Mouse (Mus musculus) c-Kit-negative CD71-positive TER-119-positive erythroid progenitor cells, embryonic 14.5 days (primary cell): ENCODE results near the gene Lrrc41.

Experiments used
- DNase-seq: peaks from one replicate; pipeline ENCODE4 v3.0.0-alpha.2; 2013; ENCODE audit warnings: low read depth, low spot score

The Lrrc41 gene

DNA sequence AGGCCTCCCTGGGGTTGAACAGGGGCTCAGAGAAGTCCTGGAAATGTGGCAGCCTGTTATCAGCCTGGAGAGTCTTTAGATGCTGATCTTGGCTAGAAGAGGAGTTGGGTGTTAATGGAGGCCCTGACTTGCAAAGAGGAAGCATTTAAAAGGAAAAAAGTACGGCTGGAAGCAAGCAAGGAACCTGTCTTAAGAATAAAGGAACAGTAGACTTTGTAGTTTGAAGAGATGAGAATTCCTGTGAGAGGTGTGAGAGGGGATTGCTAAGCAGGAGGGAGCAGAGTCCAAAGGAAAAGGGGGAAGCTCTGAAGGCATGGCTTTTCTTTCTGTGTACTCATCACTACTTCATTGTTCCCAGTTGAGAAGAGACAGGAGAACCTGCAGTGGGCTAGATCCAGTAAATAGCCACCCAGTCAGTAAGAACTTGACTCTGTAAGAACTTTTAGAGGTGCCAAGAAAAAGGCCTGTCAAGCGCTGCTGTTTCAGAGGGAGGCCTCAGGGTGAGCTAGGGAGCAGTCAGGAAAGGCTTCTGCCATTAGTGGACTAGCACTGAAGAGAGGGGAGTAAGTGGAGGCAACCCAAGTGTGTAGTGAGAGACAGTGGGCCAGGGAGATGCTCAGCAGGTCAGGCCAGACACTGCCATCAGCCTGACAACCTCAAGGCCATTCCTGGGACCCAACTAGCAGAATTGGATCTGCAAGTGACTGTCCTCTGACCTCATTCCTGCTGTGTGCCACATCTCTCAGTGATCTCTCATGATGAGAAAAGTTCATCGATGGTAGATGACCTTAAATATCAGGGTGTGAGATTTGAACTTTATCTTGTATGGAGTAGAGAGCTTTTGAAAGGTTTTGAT, 2.4 kb downstream of the Lrrc41 start:
- no peak for DNase-seq

DNA sequence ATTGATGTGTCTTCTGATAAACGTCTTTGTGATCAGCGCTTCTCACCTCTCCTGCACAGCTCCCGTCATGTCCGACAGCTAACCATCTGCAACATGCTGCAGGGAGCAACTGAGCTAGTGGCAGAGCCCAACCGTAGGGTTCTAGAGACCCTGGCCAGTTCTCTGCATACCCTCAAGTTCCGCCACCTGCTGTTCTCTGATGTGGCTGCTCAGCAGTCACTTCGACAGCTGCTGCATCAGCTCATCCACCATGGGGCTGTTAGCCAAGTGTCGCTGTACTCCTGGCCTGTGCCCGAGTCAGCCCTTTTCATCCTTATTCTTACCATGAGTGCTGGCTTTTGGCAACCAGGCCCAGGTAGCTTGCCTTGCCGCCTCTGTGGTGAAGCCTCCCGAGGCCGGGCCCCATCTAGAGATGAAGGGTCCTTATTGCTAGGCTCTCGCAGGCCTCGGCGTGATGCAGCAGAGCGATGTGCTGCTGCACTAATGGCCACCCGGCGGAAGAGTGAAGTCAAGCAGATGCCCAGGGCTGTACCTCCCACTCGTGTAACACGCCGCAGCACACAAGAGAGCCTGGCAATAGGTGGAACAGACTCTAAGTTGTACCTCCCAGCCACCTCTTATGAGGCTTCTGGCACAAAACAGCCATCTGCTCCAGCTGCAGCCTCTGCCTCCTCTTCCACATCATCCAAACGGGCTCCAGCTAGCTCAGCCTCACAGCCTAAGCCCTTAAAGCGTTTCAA, 13.6 kb downstream of the Lrrc41 start:
- DNase-seq: no peak

DNA sequence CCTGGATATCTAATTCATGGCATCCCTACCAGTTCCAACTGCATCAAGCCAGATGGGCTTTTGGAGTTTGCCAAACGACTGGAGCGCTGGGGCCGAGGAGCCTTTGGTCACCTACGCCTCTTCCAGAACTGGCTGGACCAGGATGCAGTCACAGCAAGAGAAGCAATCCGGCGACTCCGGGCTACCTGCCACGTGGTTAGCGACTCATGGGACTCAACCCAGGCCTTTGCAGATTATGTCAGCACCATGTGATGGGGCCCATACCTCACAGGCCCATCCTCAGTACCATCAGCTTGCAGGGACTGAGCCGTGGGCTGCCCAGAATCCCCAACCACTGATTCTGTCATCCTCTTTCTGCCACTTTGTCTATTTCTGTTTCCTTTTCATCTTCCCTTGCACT, 21.2 kb downstream of the Lrrc41 start:
- DNase-seq: no peak

DNA sequence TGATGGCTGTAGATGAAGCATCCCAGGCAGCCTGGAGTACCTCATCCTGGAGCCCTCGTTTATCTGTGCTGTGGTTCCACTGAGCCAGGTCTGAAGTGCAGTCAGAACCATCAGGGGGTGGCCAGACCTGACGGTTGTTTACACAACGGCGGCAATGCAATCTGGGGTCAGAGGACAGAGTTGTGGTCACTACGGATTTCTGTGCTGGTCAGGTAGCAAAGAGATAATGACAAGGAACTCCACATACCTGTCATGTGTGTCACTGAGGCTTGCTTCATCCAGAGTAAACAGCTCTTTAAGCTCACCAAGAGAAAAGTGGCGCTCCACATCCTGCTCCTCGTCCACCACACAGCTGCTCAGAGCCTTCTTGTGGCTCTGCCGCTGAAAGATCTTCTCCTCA, 22.1 kb downstream of the Lrrc41 start:
- DNase-seq: no peak

DNA sequence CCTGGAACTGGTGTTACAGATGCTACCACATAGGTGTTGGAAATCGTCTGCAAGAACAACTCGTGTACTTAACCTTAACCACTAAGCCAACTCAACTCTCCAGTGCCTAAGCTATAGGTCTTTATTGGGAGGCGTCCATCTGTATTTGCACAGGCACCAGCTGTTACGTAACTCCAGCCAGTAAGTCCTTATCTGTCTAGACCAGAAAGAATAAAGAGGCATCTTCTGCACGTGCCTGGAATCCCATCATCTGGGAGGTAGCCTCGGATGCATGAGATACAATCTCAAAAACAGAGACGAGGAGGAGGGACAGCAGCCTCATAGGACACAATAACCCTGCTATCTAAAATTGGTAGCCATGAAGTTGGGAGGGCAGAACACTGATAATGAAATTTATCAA, 25.9 kb downstream of the Lrrc41 start:
- DNase-seq: no peak

DNA sequence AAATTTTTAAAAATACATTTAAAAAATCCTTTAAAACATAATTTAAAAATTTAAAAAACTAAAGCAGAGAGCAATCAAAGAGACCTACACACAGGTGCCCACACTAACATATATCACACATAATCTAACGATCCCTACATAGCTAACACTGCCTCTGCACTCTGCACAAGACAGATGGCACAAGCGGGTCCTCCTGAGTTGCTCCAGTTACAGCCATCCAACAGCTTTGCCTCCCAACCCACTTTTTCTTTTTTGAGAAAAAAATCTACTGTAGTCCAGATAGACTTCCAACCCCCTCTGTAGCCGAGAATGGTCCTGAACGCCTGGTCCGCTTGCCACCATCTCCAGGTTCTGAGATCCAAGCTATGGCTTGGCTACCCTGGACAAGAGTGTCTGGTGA, 30.2 kb downstream of the Lrrc41 start:
- no peak for DNase-seq

DNA sequence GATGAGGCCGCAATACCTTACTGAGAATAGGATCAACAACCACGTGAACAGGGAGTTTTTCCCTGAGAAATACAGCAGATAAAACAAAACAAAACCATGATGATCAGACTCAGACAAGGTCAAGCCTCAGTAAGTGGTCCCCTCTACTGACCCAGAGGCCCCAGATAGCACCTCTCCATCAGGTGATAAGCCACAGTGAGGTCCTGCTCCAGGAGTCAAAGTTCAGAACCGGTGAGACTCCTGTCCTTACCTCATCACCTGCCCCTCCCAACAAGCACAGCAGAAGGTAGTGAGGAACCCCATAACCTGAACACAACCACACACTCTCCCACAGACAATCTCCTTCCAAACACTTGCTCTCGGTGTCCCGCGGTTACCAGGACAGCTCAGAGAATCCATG, 35.6 kb downstream of the Lrrc41 start:
- DNase-seq: no peak

DNA sequence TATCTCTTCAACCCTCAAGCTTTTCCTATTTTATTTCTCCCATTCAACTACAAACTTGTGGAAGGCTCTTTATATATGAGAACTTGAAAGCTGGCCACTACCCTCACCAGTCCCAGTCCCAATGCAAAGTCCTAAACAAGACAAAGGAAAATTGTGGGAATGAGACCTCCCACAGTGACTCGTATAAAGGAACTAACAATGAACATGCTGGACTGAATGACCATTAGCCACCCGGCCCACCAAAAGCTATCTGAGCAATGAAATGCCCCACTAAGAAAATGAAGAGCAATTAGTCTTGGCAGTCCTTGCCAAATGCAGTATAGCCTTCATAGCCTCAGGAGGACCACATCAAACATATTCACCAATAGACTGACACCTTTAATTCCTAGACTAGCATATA, 36.4 kb downstream of the Lrrc41 start:
- no peak for DNase-seq

DNA sequence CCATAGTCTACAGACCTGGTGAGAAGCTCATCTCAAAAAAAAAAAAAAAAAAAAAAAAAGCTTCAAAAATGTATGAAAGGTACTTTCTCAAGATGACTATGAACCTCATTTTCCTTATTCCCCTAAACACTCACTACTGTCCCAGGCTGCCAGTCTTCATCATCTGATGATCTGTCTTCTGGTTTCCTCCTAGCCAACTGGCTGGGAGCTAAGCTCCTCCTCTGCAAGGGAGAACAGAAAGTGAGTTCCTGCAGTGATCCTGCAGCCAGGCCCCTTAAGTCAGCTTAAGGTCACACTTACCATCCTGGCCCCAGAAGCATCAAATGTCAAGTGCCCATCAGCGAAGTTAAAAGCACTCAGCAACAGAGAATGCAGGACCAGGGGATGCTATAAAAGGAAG, 47.7 kb downstream of the Lrrc41 start:
- DNase-seq: no peak

DNA sequence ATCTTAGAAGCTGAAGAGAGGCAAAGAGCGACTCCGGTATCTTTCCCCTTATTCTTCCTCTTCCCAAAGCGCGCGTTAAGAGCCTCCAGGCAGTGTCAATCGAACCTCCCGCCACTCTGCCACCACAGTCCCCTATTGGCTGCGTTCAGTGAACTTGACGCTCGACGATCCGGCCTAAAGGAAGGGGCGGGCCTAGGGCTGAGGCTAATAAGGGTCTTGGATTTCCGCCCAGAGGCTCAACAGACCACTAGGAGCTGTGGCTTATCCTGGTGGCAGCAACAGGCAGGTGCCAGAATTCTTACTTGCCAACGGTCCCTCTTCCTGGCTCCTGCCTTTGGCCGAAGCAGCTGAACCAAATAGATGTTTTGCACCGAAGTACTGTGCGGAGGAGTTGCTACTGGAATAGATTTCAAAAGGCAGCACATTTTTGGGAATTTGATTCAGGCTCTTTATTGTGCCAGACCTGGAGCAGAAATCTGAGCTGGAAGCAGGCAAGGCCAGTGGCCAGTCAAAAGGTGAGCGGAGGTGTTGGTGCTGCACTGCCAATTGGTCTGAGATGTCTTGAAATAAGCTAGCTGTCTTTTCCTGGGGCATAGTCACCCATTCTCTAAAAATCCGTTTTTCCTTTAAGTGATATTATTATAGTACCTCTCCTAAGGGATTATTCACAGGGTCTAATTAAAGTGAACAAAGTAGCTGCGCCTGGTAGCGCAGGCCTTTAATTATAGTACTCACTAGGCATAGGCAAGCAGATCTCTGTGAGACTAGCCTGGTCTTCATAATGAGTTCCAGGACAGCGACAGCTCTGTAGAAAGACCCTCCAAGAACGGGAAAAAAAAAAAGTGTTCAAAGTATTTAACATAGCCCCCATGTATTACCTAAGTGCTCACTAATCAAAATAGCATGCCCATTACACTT, 48.8 kb downstream of the Lrrc41 start, which contains the start of the genes Rad54l and Pomgnt1:
Gene Rad54l, minus strand, starts transcription at position 89 of the 918 bp plus-strand sequence.
Gene Pomgnt1, plus strand, starts transcription at position 239 of the 918 bp plus-strand sequence.
- peak; percentile 77 for DNase-seq

DNA sequence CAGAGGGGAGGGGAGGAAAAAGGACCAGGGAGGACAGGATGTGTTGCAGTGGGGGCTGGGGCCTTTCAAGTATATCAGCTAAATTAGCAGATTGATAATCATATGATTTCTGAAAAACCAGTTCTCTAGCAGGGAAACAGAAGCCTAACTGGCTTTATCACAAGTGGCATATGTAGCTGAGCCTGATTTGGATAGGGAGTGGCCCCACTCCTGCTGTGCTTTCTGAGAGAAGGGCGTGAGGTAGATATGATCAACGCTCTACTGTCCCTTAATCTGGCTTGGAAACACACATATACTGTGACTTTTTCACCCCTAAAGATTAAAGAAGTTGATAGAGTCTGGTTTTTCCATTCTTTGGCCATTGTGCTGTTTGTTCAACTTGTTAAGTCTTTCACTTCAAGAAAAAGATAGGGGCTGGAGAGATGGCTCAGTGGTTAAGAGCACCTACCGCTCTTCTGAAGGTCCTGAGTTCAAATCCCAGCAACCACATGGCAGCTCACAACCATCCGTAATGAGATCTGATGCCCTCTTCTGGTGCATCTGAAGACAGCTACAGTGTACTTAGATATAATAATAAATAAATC, 50.8 kb downstream of the Lrrc41 start:
- no peak for DNase-seq

DNA sequence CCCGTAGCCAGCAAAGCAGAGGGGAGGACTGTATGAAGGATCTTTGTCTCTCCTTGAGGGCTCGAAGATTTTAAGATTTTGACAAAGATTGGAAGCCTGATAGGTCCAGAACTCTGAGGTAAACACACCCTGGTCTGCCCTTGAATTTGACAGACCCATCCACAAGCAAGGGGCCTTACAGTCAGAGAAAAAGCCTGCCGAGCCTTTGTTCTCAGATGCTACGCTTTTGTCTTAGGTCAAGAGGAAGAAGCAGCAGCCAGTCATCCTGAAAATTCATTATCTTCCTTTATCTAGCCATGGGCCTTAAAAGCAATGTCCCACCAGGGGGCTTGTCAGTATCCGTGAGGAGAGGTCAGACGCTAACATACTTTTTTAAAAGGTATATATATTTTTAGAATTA, 52.9 kb downstream of the Lrrc41 start:
- DNase-seq: no peak

DNA sequence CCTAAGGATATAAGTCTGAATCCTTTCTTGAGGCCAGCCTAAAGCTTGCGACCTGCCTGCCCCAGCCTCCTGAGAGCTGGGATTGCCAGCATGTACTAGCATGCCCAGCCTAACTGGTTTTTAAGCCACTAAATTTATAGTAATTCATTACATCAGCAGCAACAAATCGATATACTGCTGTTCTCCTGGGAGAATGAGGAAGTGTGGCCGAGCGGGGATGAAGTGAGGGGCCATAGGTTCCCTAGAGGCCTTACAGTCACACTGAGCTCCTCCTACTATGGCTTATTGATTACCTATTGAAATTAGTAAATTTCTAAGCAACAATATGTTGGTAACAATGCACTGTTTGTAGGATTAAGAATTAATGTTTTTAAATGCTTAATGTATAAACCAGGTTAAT, 58.1 kb downstream of the Lrrc41 start:
- DNase-seq: no peak

DNA sequence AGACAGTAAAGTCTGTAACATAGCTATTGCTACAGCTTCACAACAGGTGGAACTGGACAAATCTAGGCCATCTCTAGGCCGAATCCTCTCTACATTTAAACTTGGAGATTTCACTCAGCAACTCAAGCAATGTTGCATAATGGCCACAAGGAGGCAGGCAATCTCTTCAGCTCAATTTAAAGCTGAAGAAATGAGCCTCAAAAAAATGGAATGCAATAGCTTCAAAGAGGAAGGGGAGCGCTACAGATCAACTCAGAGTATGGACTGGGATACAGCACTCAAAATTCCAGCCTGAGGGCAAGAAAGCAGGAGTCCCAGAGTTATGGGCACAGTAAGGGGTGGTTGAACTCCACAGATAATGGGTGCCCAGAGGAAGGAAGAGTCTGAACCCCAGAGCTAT, 59.9 kb downstream of the Lrrc41 start:
- no peak for DNase-seq

DNA sequence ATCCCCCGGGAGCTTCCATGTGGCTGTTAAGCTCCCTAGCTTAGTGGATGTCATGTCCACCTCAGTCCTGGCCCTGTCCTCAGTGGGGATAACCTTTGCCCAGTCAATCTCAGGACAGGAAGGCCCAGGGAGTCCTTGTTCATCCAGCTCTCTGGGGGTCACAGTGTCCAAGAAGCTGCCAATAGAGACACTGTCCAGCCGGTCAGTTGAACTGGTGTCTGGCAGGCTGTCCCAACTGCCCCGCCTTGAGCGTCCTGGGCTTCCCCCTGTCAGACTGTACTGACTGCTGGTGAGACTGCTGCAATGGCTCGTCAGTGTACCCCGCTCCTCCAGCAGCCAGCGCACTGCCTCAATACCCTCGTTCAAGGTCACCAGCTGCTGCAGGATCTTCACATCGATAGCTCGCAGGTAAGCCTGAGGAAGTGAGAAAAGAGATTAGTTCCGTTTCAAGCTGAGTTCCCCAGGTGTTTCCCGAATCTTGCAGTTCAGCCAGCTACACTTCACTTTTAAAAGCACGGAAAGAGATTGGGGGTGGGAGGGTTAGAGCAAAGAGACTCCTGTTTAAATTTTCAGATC, 62.4 kb downstream of the Lrrc41 start:
- DNase-seq: no peak

DNA sequence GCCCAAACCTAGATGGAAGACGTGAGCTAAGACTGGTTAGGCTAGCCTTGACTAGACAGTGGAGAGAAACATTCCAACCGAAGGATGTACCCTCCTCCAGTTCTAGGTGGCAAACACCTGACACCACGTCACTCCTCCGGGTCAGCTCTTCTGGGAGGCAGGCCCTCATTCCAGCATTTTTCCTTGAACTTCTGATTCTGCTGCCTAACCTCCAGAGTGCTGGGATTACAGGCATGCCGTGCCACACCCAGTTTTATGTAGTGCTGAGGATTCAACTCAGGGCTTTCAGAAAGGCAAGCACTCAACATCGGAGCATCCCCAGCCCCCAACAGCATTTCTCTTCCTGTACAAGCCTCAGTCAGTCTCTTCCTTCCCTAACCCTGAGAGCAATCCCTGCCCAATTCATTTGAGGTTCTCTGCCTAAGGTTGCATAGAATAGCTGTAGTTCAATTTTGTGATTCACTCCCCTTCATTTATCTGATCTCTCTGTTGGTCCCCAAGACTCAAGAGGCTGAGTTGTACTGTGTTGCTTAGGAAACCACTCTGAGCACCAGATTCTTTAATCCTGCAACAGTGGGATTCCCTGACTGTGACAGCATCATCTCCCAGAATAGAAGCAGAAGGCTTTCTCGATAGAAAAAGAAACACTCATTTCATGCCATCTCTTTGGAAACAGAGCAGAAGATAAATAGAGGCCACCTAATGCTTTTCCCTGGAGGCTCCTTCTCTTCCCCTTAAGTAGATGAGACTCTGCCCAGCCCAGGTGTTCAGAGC, 65.9 kb downstream of the Lrrc41 start:
- no peak for DNase-seq

DNA sequence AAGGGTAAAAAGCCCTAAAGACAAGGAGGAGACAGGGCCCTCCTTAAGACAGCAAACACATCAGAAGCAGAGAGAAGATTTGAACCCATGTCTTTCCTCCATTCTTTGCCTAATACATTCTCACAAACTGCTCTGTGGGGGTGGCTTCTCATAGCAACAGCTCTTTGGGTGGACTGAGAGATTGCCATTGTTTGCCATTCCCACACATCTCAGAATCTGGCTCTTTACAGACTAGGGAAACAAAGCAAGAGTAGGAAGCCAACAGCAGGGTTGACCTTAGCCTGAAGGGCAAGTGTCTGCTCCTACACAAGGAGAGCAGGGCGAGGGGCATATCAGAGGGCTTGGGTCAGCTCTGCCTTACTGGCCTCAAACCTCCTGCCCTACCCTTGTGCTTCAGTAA, 66.7 kb downstream of the Lrrc41 start:
- no peak for DNase-seq

DNA sequence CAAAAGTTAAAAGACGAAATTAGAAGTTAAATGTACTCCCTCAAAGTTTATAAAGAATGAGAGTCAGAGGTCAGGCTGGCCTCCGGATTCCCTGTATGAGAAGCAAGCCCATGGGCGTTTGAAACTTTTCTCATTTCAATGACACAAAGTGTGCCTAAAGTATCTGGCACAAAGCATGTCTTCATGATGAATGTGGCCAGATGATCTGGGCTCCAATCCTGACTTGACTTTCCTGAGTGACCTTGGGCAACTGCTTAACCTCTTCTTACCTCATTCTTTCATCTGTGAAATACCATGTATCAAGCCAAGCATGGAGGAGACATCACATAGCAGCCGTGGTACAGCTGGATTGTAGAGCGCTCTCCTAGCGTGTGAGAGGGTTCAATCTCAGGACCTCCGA, 67.2 kb downstream of the Lrrc41 start:
- no peak for DNase-seq

DNA sequence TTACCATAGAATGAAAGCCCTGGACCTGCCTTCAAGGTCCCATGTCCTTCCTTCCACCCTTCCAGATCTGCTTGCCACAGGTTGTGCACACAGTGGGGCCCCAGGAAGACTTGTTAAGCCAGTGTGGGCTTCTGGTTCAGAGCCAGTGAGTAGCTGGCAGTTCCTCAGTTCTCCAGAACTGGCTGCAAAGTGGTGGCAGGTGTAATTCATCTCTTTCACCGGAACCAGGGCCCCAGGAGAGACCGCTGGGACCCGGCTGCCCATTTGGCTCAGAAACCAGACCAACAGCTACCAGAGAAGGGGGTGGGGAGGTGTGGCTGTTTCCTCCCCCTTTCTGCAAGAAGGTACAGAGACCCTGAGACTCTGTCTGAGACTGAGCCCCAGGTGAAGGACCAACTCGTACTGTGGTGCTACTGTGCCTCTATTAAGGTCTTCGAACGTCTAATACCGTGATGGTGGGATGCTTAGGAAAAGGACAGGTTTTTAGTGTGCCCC, 68.3 kb downstream of the Lrrc41 start:
- DNase-seq: no peak
